Mouse (Mus musculus): ENCODE measurements around the gene Selenbp2.
"Not testable (repeated sequence)": the region's sequence is repeated elsewhere in the genome, so short reads cannot be mapped to it uniquely, and the experiment has no call there.

DNA sequence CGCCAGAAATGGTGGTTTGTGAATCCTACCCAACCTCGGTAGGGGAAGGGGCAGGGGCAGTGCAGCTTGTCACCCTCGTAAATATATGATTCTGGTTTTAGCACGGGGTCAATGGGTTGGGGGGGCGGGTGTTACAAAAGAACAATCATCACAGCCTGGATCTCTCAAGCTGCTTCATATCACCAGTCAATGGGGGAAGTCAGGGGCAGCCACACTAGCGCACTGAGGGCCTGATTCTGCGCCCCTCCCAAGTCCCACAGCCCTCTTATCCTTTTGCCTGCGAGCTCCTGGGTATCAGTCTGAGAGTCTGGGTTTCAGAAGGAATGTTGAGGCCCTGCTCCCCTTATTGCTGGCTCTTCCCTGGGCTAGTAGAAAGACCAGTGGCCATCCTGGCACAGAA lies 518 bp downstream of the Selenbp2 start:
- TF ChIP-seq CTCF (IDR thresholded peaks at IDR 0.05; ENCODE audit: low read depth, low read length); POLR2A (IDR thresholded peaks at IDR 0.05; ENCODE audit: extremely low read depth, insufficient read depth, low read length): not testable (repeated sequence)

Measured in liver, adult 2 months (tissue).